Mouse (Mus musculus): ENCODE data around the gene Anapc11. TPM values are rescaled to one million over a fixed set of nuclear protein-coding genes. Genes with fewer than 3 reads are reported as not detected.

Gene Anapc11
- total and polyA plus RNA-seq, 3 experiments: 57.0 to 145 (median 108) TPM

GRCm38 (mm10) chr11:120630881-120631725, 32.9 kb downstream of the Anapc11 start:
- peak overlapping the region; percentile 74 for H3K27ac ChIP-seq (ENCODE audit: insufficient read depth, low read depth)
- no peak for DNase-seq (ENCODE audit: extremely low read depth)
- peak overlapping the region; percentile 12 to 83 (median 74) for H3K4me3 ChIP-seq (replicated peaks in 1 of 3; ENCODE audit: low read depth in 2 of 3, low read length in 2 of 3, poor library complexity in 1 of 3)
- no peaks in the 10 kb centered on the region for H3K27me3 ChIP-seq (replicated peaks)
- TF ChIP-seq ELF1 (IDR thresholded peaks at IDR 0.05; ENCODE audit: low read depth, low read length): 0 out of 2 replicates have a peak, but pooled peaks have one; percentile 6
- TF ChIP-seq CHD1 (IDR thresholded peaks at IDR 0.05; ENCODE audit: low read depth, low read length): no peak
- no peak for TF ChIP-seq ZMIZ1 (IDR thresholded peaks at IDR 0.05; ENCODE audit: low read depth, low read length)
- TF ChIP-seq CHD2 (IDR thresholded peaks at IDR 0.05; ENCODE audit: low read length): peak; percentile 26; the same call in 1 of the 2 replicates
- TF ChIP-seq BHLHE40 (IDR thresholded peaks at IDR 0.05; ENCODE audit: low read depth, low read length): peak; percentile 23; the same call in 1 of the 2 replicates
- 0 out of 2 replicates have a peak, but pooled peaks have one; percentile 19 for TF ChIP-seq JUND (conservative IDR thresholded peaks at IDR 0.05; ENCODE audit: low read depth, low read length)
- TF ChIP-seq POLR2A (IDR thresholded peaks at IDR 0.05; ENCODE audit: low read depth, low read length): 0 out of 2 replicates have a peak, but pooled peaks have one; percentile 14
- 0 out of 2 replicates have a peak, but pooled peaks have one; percentile 19 for TF ChIP-seq MAX (IDR thresholded peaks at IDR 0.05; ENCODE audit: low read length)
- TF ChIP-seq SIN3A (IDR thresholded peaks at IDR 0.05; ENCODE audit: low read length): peak; percentile 44; the same call in 1 of the 2 replicates
- no peak for TF ChIP-seq KAT2A (IDR thresholded peaks at IDR 0.05; ENCODE audit: insufficient replicate concordance, low read length)
- H3K9ac ChIP-seq (ENCODE audit: insufficient read depth, low read depth): peak overlapping the region; percentile 96
- no peaks in the 10 kb centered on the region for H3K9me3 ChIP-seq (replicated peaks; ENCODE audit: low read length)
- peaks cover 39% of the 10 kb centered on the region for H3K79me2 ChIP-seq (replicated peaks; ENCODE audit: control insufficient read depth, extremely low read depth, insufficient read depth, poor library complexity, severe bottlenecking)
- H3K4me2 ChIP-seq (ENCODE audit: insufficient read depth, low read depth, poor library complexity, severe bottlenecking): peak overlapping the region; percentile 87
- dilution Hi-C loops (cut with MboI; ENCODE audit: extremely low pct_ligation_motif_present, extremely low pct_unique_long_range_greater_than_20kb, low sequenced_read_pairs): no loop called here
- H3K4me1 ChIP-seq (ENCODE audit: control insufficient read depth in 1 of 2, insufficient read depth in 2 of 2): peaks cover 34 to 62% of the 10 kb centered on the region in 2 experiments
- in situ Hi-C loops (cut with MboI; ENCODE audit: low pct_ligation_motif_present, low pct_unique_long_range_greater_than_20kb, low sequenced_read_pairs): no loop called here
- peaks cover 22 to 31% of the 10 kb centered on the region in 2 experiments for H3K36me3 ChIP-seq (replicated peaks in 1 of 2; ENCODE audit: control insufficient read depth in 1 of 2, insufficient read depth in 1 of 2, low read length in 1 of 2)

GRCm38 (mm10) chr11:120631726-120632448, 33.7 kb downstream of the Anapc11 start:
- Histone ChIP-seq H3K9ac (ENCODE audit: insufficient read depth, low read depth) (peak overlapping the region; percentile 96), H3K36me3 (replicated peaks in 1 of 2; ENCODE audit: control insufficient read depth in 1 of 2, insufficient read depth in 1 of 2, low read length in 1 of 2) (peaks cover 20 to 29% of the 10 kb centered on the region in 2 experiments), H3K4me2 (ENCODE audit: insufficient read depth, low read depth, poor library complexity, severe bottlenecking) (peak overlapping the region; percentile 87), H3K9me3 (replicated peaks; ENCODE audit: low read length) (no peaks in the 10 kb centered on the region), H3K27ac (ENCODE audit: insufficient read depth, low read depth) (peak overlapping the region; percentile 74), H3K79me2 (replicated peaks; ENCODE audit: control insufficient read depth, extremely low read depth, insufficient read depth, poor library complexity, severe bottlenecking) (peaks cover 39% of the 10 kb centered on the region), H3K27me3 (replicated peaks) (no peaks in the 10 kb centered on the region), H3K4me1 (ENCODE audit: control insufficient read depth in 1 of 2, insufficient read depth in 2 of 2) (peaks cover 31 to 54% of the 10 kb centered on the region in 2 experiments), H3K4me3 (replicated peaks in 1 of 3; ENCODE audit: low read depth in 2 of 3, low read length in 2 of 3, poor library complexity in 1 of 3) (peak overlapping the region; percentile 74 to 93 (median 83))
- dilution Hi-C loops (cut with MboI; ENCODE audit: extremely low pct_ligation_motif_present, extremely low pct_unique_long_range_greater_than_20kb, low sequenced_read_pairs): no loop called here
- TF ChIP-seq PAX5 (IDR thresholded peaks at IDR 0.05; ENCODE audit: low read length) (no peak), POLR2AphosphoS2 (IDR thresholded peaks at IDR 0.05; ENCODE audit: low read depth, low read length) (no peak), SMC3 (IDR thresholded peaks at IDR 0.05; ENCODE audit: low read depth, low read length) (no peak), SIN3A (IDR thresholded peaks at IDR 0.05; ENCODE audit: low read length) (no peak), CHD1 (IDR thresholded peaks at IDR 0.05; ENCODE audit: low read depth, low read length) (0 out of 2 replicates have a peak, but pooled peaks have one; percentile 67)
- no peak for DNase-seq (ENCODE audit: extremely low read depth)
- in situ Hi-C loops (cut with MboI; ENCODE audit: low pct_ligation_motif_present, low pct_unique_long_range_greater_than_20kb, low sequenced_read_pairs): no loop called here

All from CH12.LX (cell line).